Mouse (Mus musculus): ENCODE results near the gene Gm5244. TPM values are rescaled to one million over a fixed set of nuclear protein-coding genes. Genes with fewer than 3 reads are reported as not detected.

Gm5244 gene
- polyA plus RNA-seq, 1 experiment = not detected

GRCm38 (mm10) chr19:12833625-12834024 lies 12.9 kb upstream of the Gm5244 start:
- TF ChIP-seq GATA1 (IDR thresholded peaks at IDR 0.05; ENCODE audit: low read length) = peak; percentile 95

GRCm38 (mm10) chr19:12838507-12838906 lies 8.0 kb upstream of the Gm5244 start:
- no peak for TF ChIP-seq GATA1 (IDR thresholded peaks at IDR 0.05; ENCODE audit: low read length)

GRCm38 (mm10) chr19:12856983-12857382 lies 10.5 kb downstream of the Gm5244 start, which contains the start of gene Olfr1444:
TSS of gene Olfr1444 (plus strand) at chr19:12857283.
- no peak for TF ChIP-seq GATA1 (IDR thresholded peaks at IDR 0.05; ENCODE audit: low read length)

GRCm38 (mm10) chr19:12883555-12883954 lies 37.1 kb downstream of the Gm5244 start, which contains the start of gene Olfr1445:
TSS of gene Olfr1445 (plus strand) at chr19:12883855.
- no peak for TF ChIP-seq GATA1 (IDR thresholded peaks at IDR 0.05; ENCODE audit: low read length)

GRCm38 (mm10) chr19:12893424-12893823 lies 46.9 kb downstream of the Gm5244 start, which contains the start of gene Olfr1446:
TSS of gene Olfr1446 (minus strand) at chr19:12893524.
- TF ChIP-seq GATA1 (IDR thresholded peaks at IDR 0.05; ENCODE audit: low read length) = no peak

Other genes starting within 250 kb of the Gm5244 start
- not detected in 2 replicates for gene Gm4952, start 246.7 kb upstream of the Gm5244 start, polyA plus RNA-seq (2012)
- gene Glyat, start 213.4 kb upstream of the Gm5244 start, polyA plus RNA-seq (2012) = not detected in 2 replicates
- not detected in 2 replicates for gene Olfr1442, start 176.2 kb upstream of the Gm5244 start, polyA plus RNA-seq (2012)
- gene Olfr1443, start 168.6 kb upstream of the Gm5244 start, polyA plus RNA-seq (2012) = not detected in 2 replicates
- not detected in 2 replicates for gene Keg1, start 150.9 kb upstream of the Gm5244 start, polyA plus RNA-seq (2012)
- 0.08 TPM in 1 of 2 replicates, not detected in the other for gene Cntf, start 81.0 kb upstream of the Gm5244 start, polyA plus RNA-seq (2012)
- 30.8 and 35.6 TPM in 2 replicates for gene Zfp91, start 50.6 kb upstream of the Gm5244 start, polyA plus RNA-seq (2012)
- gene Lpxn, start 50.5 kb upstream of the Gm5244 start, polyA plus RNA-seq (2012) = 0.04 TPM in 1 of 2 replicates, not detected in the other
- not detected in 2 replicates for gene Olfr1444, start 10.6 kb downstream of the Gm5244 start, polyA plus RNA-seq (2012)
- not detected in 2 replicates for gene Olfr1445, start 37.2 kb downstream of the Gm5244 start, polyA plus RNA-seq (2012)
- gene Olfr1446, start 46.8 kb downstream of the Gm5244 start, polyA plus RNA-seq (2012) = not detected in 2 replicates
- not detected in 2 replicates for gene Olfr1447, start 57.1 kb downstream of the Gm5244 start, polyA plus RNA-seq (2012)
- gene Olfr1448, start 77.7 kb downstream of the Gm5244 start, polyA plus RNA-seq (2012) = not detected in 2 replicates
- gene Olfr1449, start 84.2 kb downstream of the Gm5244 start, polyA plus RNA-seq (2012) = not detected in 2 replicates
- gene Olfr1450, start 103.6 kb downstream of the Gm5244 start, polyA plus RNA-seq (2012) = not detected in 2 replicates
- gene Olfr1451, start 148.3 kb downstream of the Gm5244 start, polyA plus RNA-seq (2012) = not detected in 2 replicates
- gene Olfr1453, start 181.6 kb downstream of the Gm5244 start, polyA plus RNA-seq (2012) = not detected in 2 replicates
- not detected in 2 replicates for gene Olfr1454, start 213.9 kb downstream of the Gm5244 start, polyA plus RNA-seq (2012)

Data from G1E-ER4 (cell line).